Mouse (Mus musculus) mesoderm, embryonic 11.5 days (tissue): ENCODE data around the gene 1600002K03Rik.

Experiments
- DNase-seq: peaks from one replicate; pipeline ENCODE4 v3.0.0-alpha.2; 2012; ENCODE audit warnings: low read depth, low spot score

The 1600002K03Rik gene

DNA sequence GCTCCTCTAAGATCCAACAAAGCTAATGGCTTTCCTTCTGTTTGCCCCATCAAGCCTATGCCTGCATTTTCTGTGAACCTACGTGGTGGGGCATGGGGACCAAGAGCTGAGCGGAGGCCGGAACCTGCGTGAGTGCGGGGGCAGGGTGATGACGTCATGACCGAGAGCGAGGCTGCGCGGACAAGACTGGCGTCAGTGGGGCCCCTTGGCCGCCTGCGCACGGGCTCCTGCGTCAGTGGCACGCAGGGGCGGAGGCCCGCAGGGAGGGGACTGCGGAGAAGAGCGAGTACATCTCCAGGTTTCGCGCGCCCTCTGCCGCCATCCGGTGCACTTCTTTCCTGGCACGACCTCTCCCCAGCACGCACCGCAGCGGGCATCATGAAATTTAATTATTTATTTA lies 31.5 kb upstream of the 1600002K03Rik start:
- DNase-seq, result peak; percentile 95

DNA sequence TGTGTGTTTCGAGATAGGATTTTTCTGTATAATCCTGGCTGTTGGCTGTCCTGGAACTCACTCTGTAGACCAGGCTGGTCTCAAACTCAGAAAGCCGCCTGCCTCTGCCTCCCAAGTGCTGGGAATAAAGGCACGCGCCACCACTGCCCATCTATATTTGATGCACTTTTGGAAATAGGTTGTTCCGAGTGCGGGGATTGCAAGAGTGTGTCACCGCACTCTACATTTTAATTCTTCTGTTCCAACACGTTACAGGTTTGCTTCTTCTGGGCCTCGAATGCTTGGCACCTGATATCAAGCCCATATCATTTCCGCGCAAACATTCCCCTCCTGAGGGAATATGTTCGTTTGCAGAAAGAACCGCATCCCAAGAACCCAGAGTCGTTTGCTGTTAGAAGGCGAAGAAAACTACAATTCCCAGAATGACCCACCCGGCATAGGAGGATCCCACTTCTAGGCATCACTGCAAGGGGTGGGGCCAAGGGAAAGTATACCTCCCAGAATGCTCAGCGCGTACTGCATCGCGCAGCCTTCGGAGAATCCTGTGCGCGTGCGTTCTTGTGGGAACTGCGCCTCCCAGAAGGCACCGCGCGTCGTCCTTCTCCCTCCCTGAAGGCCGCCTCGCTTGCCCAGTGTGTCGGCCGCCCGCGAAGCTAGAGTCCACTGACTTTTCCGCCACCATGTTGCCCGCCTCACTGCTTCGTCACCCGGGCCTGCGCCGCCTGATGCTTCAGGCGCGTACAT lies 30.8 kb upstream of the 1600002K03Rik start:
- DNase-seq, result peak; percentile 99

DNA sequence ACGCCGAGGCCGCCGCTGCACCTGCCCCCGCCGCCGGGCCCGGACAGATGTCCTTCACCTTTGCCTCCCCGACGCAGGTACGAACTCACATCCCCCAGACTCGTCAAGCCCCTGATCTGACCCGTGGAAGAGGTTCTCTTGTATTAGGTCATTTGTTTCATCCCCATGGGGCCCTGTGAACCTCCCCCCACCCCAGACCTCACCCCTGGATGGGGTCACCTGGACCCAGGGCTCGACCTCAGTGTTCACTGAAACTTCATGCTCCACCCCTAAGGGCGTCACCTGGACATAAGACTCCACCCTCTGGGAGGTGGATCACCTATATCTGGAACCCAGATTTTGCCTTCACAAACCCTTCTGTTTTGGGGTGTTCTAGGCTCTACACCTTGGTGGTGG lies 30.2 kb upstream of the 1600002K03Rik start:
- no peak for DNase-seq

DNA sequence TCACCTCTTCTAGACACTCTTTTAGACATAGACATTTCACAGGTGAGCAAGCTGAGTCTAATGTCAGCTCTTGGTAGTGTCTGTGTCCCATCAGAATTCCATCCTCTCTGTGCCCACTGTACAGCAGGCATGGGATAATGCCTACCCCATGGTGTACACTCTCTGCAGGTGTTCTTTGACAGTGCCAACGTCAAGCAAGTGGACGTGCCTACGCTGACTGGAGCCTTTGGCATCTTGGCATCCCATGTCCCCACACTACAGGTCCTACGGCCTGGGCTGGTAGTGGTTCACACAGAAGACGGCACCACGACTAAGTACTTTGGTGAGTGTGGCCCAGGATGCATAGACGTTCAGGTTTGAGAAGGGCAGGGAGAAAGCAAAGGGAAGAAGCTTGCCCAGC lies 29.1 kb upstream of the 1600002K03Rik start:
- no peak for DNase-seq

DNA sequence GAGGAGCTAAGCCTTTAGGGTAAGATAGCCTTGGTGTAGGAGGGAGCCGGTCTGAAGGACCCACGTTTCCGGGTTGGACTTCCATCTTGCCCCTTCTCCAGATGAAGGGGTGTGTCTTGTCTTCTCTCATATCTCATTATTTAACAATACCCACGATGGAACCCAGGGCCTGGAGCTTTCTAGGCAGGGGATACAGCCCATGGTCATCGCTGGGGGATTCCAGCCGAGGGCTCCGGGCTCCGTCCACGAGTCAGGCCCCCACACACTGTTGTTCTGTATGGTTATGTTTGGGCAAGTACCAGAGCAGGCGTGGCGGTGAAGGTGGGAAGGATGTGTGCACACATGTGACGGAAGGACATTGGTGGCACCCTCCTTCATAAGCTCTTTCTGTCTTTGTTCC lies 28.6 kb upstream of the 1600002K03Rik start:
- DNase-seq, result no peak

DNA sequence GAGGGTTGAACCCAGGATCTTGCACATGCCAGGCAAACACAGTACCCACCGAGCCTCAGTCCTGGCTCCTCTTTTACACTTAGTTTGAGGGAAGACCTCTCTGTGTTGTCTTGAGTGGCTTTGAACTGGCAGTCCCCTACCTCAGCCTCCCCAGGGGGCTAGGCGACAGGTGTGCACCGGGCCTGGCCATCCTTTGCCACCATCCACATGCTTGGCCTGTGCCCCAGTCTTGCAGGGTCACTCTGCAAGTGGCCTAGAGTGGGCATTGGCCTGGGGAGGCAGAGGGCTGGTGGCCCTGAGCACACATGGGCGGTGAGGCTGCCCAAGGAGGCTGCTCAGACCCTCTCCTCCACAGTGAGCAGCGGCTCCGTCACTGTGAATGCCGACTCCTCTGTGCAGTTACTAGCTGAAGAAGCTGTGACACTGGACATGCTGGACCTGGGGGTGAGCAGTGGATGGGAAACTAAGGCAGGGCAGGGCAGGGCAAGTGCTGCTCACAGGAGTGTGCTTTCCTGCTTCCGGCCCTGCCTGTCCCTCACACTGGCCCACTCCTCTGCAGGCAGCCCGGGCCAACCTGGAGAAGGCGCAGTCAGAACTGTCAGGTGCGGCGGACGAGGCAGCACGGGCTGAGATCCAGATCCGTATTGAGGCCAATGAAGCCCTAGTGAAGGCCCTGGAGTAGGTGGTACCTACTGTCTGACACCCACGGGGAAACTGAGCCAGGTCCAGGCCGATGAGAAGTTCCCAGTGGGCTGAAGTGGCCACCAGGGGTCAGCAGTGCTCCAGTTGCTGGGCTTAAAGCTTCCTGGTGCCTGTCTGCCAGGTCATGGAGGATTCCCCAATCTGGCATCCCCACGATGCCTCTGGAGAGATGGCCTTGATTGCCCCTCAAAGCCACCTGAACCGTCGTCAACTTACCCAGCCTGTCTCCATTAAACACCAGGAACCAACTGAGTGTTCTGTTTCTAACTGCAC lies 27.6 kb upstream of the 1600002K03Rik start:
- no peak for DNase-seq

DNA sequence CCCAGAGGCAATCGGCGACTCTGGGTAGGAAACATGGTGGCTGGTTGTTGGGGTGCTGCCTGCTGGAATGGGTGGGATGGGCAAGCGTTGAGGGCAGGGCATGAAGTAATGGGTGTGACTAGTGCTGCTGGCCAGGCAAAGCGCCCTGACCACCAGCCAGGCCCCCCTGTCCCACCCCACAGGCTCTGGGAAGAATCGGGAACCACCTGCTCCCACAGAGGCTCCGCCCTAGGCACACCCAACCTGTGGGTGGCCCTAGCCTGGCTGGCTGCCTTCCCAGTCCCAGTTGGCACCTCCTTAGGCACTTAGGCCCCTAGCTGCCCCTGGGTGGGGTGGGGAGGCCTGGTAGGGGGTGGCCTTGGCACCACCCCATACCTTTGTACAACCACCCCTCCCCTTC lies 26.8 kb upstream of the 1600002K03Rik start:
- no peak for DNase-seq

DNA sequence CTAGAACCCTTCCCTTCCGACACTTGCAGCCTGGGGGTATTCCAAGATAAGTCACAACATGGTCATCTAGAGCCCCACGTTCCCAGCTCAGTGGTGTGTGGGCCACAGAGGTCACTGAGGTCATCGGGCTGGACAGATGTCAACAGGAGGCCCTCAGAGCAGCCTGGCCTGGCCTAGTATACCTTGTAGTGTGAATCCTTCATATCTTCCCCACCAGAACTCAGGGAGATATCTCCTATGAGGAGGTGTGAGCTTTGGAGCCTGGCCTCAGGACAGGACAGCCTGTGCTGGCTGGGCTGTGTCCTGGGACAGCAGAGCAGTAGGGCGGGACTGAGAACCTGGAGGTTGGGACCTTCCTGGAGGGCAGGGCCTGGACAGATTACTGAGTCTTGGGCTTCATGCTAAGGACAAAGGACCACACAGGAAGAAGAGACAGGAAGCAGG lies 26.2 kb upstream of the 1600002K03Rik start:
- DNase-seq, result no peak

DNA sequence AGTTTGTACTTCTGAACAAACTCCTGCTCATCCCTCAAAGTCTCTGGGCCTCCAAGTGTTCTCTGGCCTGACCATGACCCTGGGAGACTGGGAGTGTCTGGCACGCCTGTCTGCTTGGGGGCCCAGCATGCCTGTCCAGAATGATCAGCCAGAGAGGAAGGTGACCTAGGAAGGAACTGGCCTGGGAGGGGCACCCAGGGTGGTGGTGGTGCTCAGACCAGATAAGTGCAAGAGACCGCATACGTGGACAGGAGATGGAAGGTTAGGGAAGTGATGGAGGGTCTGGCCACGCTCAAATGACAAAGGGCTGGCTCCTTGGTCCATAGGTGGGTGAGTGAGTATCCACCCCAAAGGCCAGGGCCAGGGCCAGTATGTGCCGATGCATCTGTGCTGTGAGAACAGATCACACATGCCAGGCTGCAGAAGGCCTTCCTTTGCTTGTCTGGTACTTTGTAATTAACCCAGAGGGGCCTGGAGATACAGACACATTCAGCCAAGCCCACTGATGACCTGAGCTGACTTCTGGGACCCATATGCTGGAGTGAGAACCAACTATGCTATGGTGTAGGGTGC lies 25.5 kb upstream of the 1600002K03Rik start:
- no peak for DNase-seq

DNA sequence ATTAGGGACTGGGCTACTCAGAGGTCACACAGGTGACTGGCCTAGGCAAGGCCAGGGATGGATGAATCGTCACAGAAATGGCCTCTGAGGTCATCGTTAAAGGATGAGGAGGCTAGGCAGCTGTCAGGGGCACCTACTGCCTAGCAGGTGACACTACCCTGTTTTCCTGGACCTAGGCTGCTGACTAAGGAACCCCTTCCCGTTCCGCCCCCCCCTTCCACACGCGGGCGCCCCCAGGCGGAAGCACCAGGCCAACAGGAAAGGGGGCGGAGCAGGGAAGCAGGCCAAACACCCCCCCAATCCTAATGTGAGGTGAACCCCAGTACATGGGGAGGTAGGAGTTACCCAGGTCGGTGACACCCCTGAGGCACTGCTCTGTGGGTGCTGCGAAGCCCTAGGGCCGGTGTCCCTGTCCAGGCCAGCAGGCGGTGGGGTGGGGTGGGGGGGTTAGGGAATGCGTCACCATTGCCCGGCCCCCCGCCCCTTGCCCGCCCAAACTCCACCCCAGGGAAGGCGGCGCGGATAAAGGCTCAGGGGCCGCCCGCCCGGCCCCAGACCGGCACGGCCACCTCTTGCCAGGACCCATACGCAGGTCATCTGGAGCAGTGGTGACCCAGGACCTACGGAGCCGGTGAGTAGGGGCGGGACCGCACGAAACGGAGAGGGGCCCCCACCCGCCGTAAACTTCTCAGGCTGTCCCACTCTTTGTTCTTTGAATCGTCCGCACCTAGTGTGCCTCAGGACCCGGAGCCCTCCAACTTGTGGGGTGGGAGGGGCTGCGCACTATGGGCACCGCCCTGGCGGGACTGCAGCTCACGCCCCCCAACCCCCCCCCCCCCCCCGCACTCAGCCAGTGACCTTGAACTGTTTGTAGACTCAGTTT lies 24.8 kb upstream of the 1600002K03Rik start, which contains the start of gene Midn:
TSS of gene Midn (plus strand) at position 554 of the 883 bp plus-strand sequence.
- DNase-seq, result peak; percentile 79

DNA sequence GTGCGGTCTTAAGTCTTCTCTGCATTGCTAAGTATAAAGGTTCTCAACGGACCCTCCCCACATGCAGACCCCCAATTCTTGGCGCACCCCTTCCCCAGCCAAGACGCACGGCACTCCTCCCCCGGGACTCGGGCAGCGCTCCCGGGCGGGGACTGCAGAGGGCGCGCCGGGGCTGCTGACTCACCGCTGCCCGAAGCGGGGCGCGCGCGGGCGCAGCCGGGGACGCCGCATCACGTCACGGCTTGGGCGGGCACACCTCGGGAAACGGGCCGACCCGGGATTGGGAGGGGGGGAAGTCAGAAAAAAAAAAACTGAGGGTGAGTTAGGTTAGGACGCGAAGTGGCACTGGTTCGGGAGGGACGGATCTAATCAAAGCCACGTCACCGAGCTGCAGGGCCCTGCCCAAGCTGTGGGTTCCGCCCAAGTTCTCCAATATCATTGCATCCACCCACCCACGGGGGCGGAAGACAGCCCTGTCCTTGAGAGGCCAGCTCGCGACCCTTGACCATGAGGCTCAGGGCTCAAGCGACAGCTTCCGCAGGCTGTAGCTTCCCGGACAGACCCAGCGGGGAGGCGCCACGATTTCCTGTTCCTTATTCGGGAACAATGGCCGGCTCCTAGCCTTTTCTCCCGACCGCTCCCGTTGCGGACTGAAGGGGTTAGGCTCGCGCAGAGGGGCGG lies 24.0 kb upstream of the 1600002K03Rik start:
- DNase-seq, result peak; percentile 96

DNA sequence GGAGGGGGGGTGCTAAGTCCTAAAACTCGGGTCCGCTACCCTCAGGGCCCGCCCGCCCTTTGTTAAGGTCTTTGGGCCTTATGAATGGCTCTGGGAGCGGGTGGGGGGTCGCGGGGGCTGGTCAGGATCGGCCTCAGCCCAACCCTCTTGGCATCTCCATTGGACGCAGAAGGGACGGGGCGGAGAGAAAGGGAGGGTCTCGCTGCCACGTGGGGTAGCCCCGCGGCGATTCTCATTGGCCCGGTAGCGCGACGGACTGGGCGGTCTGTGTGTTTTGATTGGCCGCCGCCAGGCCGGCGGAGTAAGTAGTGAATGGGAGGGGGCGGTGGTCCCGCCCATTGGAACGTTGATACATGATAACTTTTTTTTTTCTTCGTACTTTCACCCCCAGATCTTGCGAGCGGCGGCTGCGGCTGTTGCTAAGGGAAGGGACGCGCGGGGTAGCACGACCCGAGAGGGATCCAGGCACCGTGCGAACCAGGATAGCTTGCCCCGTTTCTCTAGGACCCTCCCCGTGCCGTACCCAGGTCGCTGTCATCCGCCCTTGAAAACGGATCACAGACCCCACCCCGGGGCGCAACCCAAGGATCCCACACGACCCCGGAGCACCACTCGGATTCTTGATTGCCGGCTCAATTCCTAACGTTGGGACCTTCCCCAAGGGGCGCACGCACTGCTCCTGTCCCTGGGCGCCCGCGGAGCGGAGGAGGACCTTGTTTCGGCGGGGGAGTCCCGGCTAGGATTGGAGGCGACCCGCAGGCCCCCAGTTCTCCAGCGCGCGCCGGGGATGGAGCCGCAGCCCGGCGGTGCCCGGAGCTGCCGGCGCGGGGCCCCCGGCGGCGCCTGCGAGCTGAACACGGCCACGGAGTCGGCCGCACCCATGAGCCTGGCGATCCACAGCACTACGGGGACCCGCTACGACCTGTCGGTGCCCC lies 23.2 kb upstream of the 1600002K03Rik start:
- peak; percentile 99 for DNase-seq

DNA sequence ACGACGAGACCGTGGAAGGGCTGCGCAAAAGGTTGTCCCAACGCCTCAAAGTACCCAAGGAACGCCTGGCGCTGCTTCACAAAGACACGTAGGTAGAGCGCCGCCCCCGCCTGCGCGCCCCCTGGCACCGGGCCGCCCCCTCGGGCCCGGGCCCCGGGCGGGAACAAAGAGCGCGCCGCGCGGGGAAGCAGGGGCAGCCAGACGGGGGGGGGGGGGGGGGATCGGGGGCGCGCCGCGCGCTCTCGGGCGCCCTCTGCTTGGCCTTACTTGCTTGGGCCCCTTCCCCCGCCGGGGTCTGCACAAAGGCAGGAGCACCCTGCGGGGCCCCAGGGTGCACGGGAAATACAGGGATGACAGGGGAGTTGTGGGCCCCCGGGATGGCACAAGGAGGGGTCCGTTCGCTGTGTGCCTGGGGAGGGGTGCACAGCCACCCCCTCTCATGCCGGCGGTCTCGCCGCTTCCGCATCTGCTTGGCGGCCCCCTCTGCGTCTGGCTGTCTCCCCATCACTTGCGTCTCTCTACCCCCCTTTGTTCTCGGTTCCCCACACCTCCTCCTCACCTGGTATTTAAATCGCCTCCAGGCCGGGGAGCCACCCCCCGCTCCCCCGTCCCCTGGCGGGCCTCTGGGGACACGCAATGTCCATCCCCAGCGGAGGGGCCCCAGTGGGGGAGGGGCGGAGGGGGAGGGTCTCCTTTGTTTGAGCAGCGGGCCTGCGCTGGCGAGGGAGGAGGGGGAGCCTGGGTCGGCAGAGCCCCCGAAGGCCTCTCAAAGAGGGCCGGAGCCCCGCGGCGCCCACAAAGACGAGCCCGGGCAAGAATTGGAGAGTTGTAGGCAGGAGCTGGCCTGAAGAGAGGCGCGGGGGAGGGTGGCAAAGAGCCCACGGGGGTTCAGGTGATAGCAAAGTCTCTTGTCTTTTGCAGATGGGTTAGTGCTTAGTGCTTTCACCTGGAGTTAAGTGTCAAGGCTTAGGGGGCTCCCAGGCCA lies 22.2 kb upstream of the 1600002K03Rik start:
- DNase-seq, result peak; percentile 88

DNA sequence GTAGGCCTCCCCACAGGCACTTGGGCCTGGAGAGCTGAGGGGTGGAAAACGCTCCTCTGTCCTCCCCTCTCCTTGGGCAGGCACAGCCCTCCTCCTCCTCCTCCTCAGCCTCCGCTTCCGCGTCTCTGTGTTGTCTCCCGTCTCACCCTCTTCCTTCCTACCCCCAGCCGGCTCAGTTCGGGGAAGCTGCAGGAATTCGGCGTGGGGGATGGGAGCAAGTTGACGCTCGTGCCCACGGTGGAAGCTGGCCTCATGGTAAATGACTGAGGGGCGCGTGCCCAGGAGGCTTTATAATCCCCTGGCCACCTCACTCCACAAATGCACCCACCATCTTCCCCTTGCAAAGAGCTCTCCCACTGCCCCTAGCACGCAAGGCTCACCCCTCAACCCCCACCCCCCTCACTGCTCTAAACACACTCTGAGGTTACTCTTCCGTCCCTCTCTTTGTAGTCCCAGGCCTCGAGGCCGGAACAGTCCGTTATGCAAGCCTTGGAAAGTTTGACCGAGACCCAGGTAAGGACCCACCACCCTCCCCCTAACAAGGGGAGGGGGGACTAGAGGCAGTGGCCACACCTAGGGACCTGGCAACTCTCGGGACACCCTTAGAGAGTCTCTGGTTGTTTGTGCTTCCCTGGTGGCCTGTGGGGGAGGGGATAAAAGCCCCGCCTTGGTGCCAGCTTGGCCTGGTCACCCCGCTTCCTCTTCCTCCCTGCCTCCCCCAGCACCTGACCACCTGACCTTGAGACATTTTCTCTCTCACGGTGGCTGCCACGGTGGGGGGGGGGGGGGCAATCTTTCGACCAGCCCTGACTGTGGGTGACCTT lies 21.3 kb upstream of the 1600002K03Rik start:
- no peak for DNase-seq

DNA sequence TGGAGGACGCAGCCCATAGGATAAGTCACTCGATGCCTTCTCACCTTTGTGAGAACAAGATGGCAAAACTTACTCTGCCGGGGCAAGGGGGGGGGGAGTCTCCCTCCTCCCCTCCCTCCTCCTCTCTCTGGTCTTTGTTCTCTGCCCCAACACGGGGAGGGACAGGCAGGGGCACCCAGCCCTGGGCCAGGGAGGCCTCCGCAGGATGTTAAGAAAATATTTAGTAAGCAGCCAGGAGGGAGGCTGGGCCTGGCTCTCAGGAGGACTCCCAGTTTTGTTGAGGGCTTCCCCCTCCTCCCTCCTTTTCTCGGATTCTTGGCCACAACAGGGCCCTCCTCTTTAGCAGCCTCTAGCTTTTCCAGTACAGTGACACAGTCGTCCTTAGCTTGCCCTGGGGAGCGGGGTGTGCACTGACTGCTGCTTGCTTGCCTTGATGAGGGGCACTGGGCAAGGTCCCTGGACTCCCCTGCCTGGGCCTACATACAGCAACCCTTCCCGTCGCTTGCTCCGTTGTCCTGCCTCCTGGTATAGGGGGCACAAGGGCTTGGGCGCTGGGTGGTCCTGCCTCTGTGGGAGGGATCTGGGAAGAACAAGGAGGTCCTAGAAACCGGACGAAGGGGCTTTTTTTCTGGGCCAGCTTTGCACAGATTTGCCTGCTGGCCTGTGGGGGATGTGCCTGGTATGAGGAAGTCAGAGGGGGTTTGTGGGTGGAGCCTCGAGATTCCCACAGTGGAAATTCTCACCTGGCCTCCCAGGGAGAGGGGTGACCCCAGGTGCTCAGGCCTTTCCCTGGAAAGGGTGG lies 20.5 kb upstream of the 1600002K03Rik start:
- no peak for DNase-seq

DNA sequence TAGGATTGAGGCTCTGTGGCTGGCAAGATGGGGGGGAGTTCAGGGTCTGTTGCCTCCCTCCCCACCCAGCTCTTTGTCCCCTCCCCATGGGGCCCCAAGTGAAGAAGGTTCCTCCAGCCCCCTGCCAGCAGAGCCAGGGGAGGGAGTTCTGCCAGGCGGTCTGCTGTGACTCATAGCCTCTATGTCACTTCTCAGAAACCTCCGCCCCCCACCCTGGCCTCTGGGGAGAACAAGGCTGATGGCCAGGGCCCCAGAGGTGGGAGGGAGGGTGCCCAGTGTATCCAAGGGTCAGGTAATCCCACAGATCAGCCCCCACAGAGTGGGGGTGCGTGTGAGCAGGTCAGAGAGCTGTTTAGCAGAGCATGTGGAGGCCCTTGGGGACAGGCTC lies 19.9 kb upstream of the 1600002K03Rik start:
- no peak for DNase-seq

DNA sequence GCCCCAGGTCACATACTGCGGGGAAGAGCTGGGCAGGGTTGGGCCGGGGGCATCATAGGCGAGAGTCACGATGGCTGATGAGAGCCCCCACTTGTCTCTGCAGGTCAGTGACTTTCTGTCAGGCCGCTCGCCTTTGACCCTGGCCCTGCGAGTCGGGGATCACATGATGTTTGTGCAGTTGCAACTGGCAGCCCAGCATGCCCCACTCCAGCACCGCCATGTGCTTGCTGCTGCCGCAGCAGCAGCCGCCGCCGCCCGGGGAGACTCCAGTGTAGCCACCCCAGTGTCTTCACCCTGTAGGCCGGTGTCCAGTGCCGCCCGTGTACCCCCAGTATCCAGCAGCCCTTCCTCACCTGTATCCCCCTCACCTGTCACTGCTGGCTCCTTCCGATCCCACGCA lies 19.0 kb upstream of the 1600002K03Rik start:
- no peak for DNase-seq
